In the genomic region with DNA sequence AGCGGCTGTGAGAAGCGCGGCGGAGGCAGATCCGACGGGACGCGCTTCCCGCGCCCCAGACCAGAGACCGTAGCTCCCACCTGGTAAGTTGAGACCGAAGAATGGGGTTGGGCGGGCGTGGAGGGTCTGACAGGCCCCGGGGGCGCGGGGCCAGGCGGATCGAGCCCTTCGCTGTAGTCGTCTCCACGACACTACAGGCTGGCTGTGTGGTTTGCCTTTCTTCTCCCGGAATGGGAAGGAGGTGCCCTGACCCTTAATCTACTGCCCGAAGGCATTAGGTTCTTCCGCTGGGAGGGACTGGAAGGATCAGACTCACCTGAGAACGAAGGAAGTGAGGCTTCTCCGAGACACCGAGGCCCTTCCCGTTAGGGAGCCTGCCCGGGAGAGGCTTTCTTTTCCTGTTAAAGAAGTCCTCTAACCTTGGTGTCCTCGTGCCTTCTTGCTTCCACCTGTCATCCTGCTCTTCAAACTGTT, we compare ENCODE assay signal across 9 mouse cellular contexts. TPM values are rescaled to one million over a fixed set of nuclear protein-coding genes. Genes with fewer than 3 reads are reported as not detected.
DNase-seq lines count a peak whose midpoint lies in the region; ATAC-seq and TF ChIP-seq lines count a peak whose summit lies in the region.
"Had no signal": no experiment of that assay in that cellular context is flagged by ENCODE, and none has a peak within 500 bp of the region (broad histone marks: within the 10 kb centered on the region; RNA-seq: fewer than 3 reads in every experiment).

No protein-coding gene starts in this region.

- peak overlapping the region; percentile 84 for H3K27ac ChIP-seq in kidney, embryonic 14.5 days (ENCODE audit: low read depth, low read length)
- H3K27ac ChIP-seq in bone marrow, adult 2 months (ENCODE audit: control insufficient read depth, insufficient read depth, low read depth, low read length, poor library complexity) = peak overlapping the region; percentile 90
- peak overlapping the region; percentile 86 for H3K27ac ChIP-seq in forebrain, embryonic 16.5 days (ENCODE audit: low read length)
- H3K27ac ChIP-seq in liver, embryonic 15.5 days (replicated peaks) = peak overlapping the region; percentile 86

- H3K36me3 ChIP-seq in kidney, embryonic 14.5 days (ENCODE audit: control insufficient read depth, insufficient read depth, low read length) = peaks cover 12% of the 10 kb centered on the region
- H3K36me3 ChIP-seq in forebrain, embryonic 16.5 days (ENCODE audit: control insufficient read depth, insufficient read depth) = no peaks in the 10 kb centered on the region; the same call in 1 of the 2 replicates
- H3K36me3 ChIP-seq in liver, embryonic 15.5 days (replicated peaks) = peaks cover 21% of the 10 kb centered on the region

- peak overlapping the region; percentile 91 for H3K9ac ChIP-seq in kidney, embryonic 14.5 days (ENCODE audit: low read depth, low read length)
- peak overlapping the region; percentile 87 for H3K9ac ChIP-seq in forebrain, embryonic 16.5 days (replicated peaks; ENCODE audit: low read depth, low read length)
- peak overlapping the region; percentile 77 for H3K9ac ChIP-seq in liver, embryonic 15.5 days

- no peaks in the 10 kb centered on the region for H3K27me3 ChIP-seq in kidney, embryonic 14.5 days (ENCODE audit: control insufficient read depth, insufficient read depth, low read length)
- H3K27me3 ChIP-seq in forebrain, embryonic 16.5 days (replicated peaks; ENCODE audit: control insufficient read depth, insufficient read depth, low read length) = no peaks in the 10 kb centered on the region
- no peaks in the 10 kb centered on the region for H3K27me3 ChIP-seq in liver, embryonic 15.5 days

- TF ChIP-seq CTCF in bone marrow, adult 2 months (IDR thresholded peaks at IDR 0.05; ENCODE audit: control insufficient read depth, insufficient read depth, low read length) = no peak

- no peak for DNase-seq in kidney, postnatal 14 days
- DNase-seq in adrenal gland, adult 2 months = no peak
- no peak for DNase-seq in adipocyte (ENCODE audit: low spot score)
- no peak for DNase-seq in right cerebral cortex, adult 18-20 months

- ATAC-seq in kidney, embryonic 14.5 days (ENCODE audit: low FRiP score, low TSS enrichment) = peak; percentile 76
- ATAC-seq in forebrain, embryonic 16.5 days = no peak; the same call in 1 of the 2 replicates
- ATAC-seq in liver, embryonic 15.5 days (ENCODE audit: insufficient read depth) = 0 out of 2 replicates have a peak, but pooled peaks have one; percentile 2

- H3K4me3 ChIP-seq in kidney, embryonic 14.5 days (ENCODE audit: low read length) = peak overlapping the region; percentile 99
- peak overlapping the region; percentile 89 for H3K4me3 ChIP-seq in bone marrow, adult 2 months (replicated peaks; ENCODE audit: control insufficient read depth, low read depth, low read length)
- H3K4me3 ChIP-seq in forebrain, embryonic 16.5 days (replicated peaks; ENCODE audit: low read length) = peak overlapping the region; percentile 95
- peak overlapping the region; percentile 97 for H3K4me3 ChIP-seq in liver, embryonic 15.5 days (replicated peaks)

- TF ChIP-seq POLR2A in bone marrow, adult 2 months (IDR thresholded peaks at IDR 0.05; ENCODE audit: borderline replicate concordance, control insufficient read depth, low read depth, low read length) = no peak

- no peaks in the 10 kb centered on the region for H3K9me3 ChIP-seq in kidney, embryonic 14.5 days (ENCODE audit: control insufficient read depth, low read length)
- H3K9me3 ChIP-seq in forebrain, embryonic 16.5 days (ENCODE audit: control insufficient read depth, low read length) = no peaks in the 10 kb centered on the region
- no peaks in the 10 kb centered on the region for H3K9me3 ChIP-seq in liver, embryonic 15.5 days (replicated peaks)

- peak overlapping the region; percentile 70 for H3K4me2 ChIP-seq in kidney, embryonic 14.5 days (replicated peaks; ENCODE audit: low read depth, low read length)
- H3K4me2 ChIP-seq in forebrain, embryonic 16.5 days (ENCODE audit: low read length) = peak overlapping the region; percentile 70
- peak overlapping the region; percentile 96 for H3K4me2 ChIP-seq in liver, embryonic 15.5 days

- WGBS in kidney, embryonic 14.5 days = under 1% methylated on average over 25 of the region's 31 CpGs
- under 1% methylated on average over 31 of the region's 31 CpGs for WGBS in bone marrow, adult 2 months
- WGBS in forebrain, embryonic 16.5 days = under 1% methylated on average over 31 of the region's 31 CpGs
- WGBS in liver, embryonic 15.5 days (ENCODE audit: insufficient replicate concordance) = 1% methylated on average over 31 of the region's 31 CpGs

- H3K4me1 ChIP-seq in kidney, embryonic 14.5 days (ENCODE audit: control insufficient read depth, insufficient read depth, low read length) = peaks cover 24% of the 10 kb centered on the region
- H3K4me1 ChIP-seq in bone marrow, adult 2 months (ENCODE audit: control insufficient read depth, insufficient read depth, low read length) = peaks cover 2% of the 10 kb centered on the region
- peaks cover 20% of the 10 kb centered on the region for H3K4me1 ChIP-seq in forebrain, embryonic 16.5 days (replicated peaks; ENCODE audit: control insufficient read depth, insufficient read depth, low read length)
- H3K4me1 ChIP-seq in liver, embryonic 15.5 days (replicated peaks) = peaks cover 36% of the 10 kb centered on the region

RNA-seq across cellular contexts. Expression of gene Gtf2h1, which starts 0.3 kb away (rescaled TPM):
- 37.0 and 43.2 TPM in 2 replicates for polyA plus RNA-seq in kidney, embryonic 14.5 days (2014; fragmentation: Nextera tagmentation; extraction: Ambion mirVana)
- 16.0 and 20.0 TPM in 2 replicates for polyA plus RNA-seq in bone marrow, adult 2 months (2011; ENCODE audit: insufficient read depth, insufficient read length, low replicate concordance, missing spikeins)
- 52.3 and 56.7 TPM in 2 replicates for polyA plus RNA-seq in forebrain, embryonic 16.5 days (2015; fragmentation: Nextera tagmentation; extraction: Ambion mirVana)
- 25.4 and 26.3 TPM in 2 replicates for polyA plus RNA-seq in liver, embryonic 15.5 days (2015; fragmentation: Nextera tagmentation; extraction: Ambion mirVana)
- 10 to 100 TPM; 30.4 to 46.7 TPM for total RNA-seq in adrenal gland, adult 2 months (2021)
- polyA plus RNA-seq in adrenal gland, adult 2 months (2012; rRNA removed) = 4.9 and 8.5 TPM in 2 replicates

RNA-seq across cellular contexts. Expression of gene Hps5, which starts 0.4 kb away (rescaled TPM):
- 11.1 and 25.6 TPM in 2 replicates for polyA plus RNA-seq in kidney, embryonic 14.5 days (2014; fragmentation: Nextera tagmentation; extraction: Ambion mirVana)
- 6.0 and 19.3 TPM in 2 replicates for polyA plus RNA-seq in bone marrow, adult 2 months (2011; ENCODE audit: insufficient read depth, insufficient read length, low replicate concordance, missing spikeins)
- polyA plus RNA-seq in forebrain, embryonic 16.5 days (2015; fragmentation: Nextera tagmentation; extraction: Ambion mirVana) = 16.9 and 17.7 TPM in 2 replicates
- 6.7 and 7.5 TPM in 2 replicates for polyA plus RNA-seq in liver, embryonic 15.5 days (2015; fragmentation: Nextera tagmentation; extraction: Ambion mirVana)
- 10 to 100 TPM; 20.1 to 23.9 TPM for total RNA-seq in adrenal gland, adult 2 months (2021)
- polyA plus RNA-seq in adrenal gland, adult 2 months (2012; rRNA removed) = 11.2 and 11.3 TPM in 2 replicates

RNA-seq across cellular contexts. Expression of gene Saa2, which starts 44.7 kb away (rescaled TPM):
- 0.74 TPM in 1 of 2 replicates, not detected in the other for polyA plus RNA-seq in kidney, embryonic 14.5 days (2014; fragmentation: Nextera tagmentation; extraction: Ambion mirVana)
- polyA plus RNA-seq in bone marrow, adult 2 months (2011; ENCODE audit: insufficient read depth, insufficient read length, low replicate concordance, missing spikeins) = not detected in 2 replicates
- polyA plus RNA-seq in forebrain, embryonic 16.5 days (2015; fragmentation: Nextera tagmentation; extraction: Ambion mirVana) = not detected in 2 replicates
- not detected in 2 replicates for polyA plus RNA-seq in liver, embryonic 15.5 days (2015; fragmentation: Nextera tagmentation; extraction: Ambion mirVana)
- total RNA-seq in adrenal gland, adult 2 months (2021) = not detected
- polyA plus RNA-seq in adrenal gland, adult 2 months (2012; rRNA removed) = not detected in 2 replicates
- total RNA-seq: adrenal gland, postnatal 4 days had no signal

RNA-seq across cellular contexts. Expression of gene Ldha, which starts 45.0 kb away (rescaled TPM):
- 1,311 and 1,396 TPM in 2 replicates for polyA plus RNA-seq in kidney, embryonic 14.5 days (2014; fragmentation: Nextera tagmentation; extraction: Ambion mirVana)
- 177 and 332 TPM in 2 replicates for polyA plus RNA-seq in bone marrow, adult 2 months (2011; ENCODE audit: insufficient read depth, insufficient read length, low replicate concordance, missing spikeins)
- 782 and 824 TPM in 2 replicates for polyA plus RNA-seq in forebrain, embryonic 16.5 days (2015; fragmentation: Nextera tagmentation; extraction: Ambion mirVana)
- polyA plus RNA-seq in liver, embryonic 15.5 days (2015; fragmentation: Nextera tagmentation; extraction: Ambion mirVana) = 1,291 and 1,714 TPM in 2 replicates
- total RNA-seq in adrenal gland, adult 2 months (2021) = 100 to 1,000 TPM; 381 to 429 TPM
- 178 and 230 TPM in 2 replicates for polyA plus RNA-seq in adrenal gland, adult 2 months (2012; rRNA removed)

RNA-seq across cellular contexts. Expression of gene Saa1, which starts 53.5 kb away (rescaled TPM):
- 2.3 and 2.6 TPM in 2 replicates for polyA plus RNA-seq in kidney, embryonic 14.5 days (2014; fragmentation: Nextera tagmentation; extraction: Ambion mirVana)
- polyA plus RNA-seq in bone marrow, adult 2 months (2011; ENCODE audit: insufficient read depth, insufficient read length, low replicate concordance, missing spikeins) = not detected in 2 replicates
- polyA plus RNA-seq in forebrain, embryonic 16.5 days (2015; fragmentation: Nextera tagmentation; extraction: Ambion mirVana) = not detected in 2 replicates
- polyA plus RNA-seq in liver, embryonic 15.5 days (2015; fragmentation: Nextera tagmentation; extraction: Ambion mirVana) = not detected in 2 replicates
- total RNA-seq in adrenal gland, adult 2 months (2021) = not detected
- not detected in 2 replicates for polyA plus RNA-seq in adrenal gland, adult 2 months (2012; rRNA removed)
- total RNA-seq: adrenal gland, postnatal 4 days had no signal
